In the genomic region with DNA sequence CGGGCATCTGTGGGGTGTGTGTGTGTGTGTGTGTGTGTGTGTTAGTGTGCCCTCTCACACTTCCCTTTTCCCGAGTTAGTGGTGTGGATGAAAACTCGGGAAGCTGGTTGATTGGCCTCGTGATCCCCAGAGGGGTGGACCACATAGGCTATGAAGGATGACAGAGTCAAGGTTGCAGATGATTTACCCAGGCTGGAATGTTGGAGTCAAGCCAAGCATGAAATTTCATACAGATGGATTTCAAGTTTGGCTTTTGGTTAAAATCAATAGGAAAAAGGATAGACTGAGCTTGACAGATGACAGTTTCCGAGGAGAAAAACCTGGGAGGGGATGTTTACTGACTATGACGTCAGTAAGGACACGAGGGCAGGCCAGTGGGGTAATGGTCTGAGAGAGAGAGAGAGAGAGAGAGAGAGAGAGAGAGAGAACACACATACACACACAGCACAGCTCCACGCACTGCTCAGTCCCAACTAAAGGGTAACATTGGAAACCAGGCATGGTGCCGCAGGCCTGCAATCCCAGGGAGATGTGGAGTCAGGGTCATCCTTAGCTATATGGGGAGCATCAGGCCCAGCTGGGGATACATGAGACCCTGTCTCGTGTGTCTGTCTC, we compare ENCODE assay signal across 12 mouse cellular contexts. TPM values are rescaled to one million over a fixed set of nuclear protein-coding genes. Genes with fewer than 3 reads are reported as not detected.
DNase-seq lines count a peak whose midpoint lies in the region; ATAC-seq and TF ChIP-seq lines count a peak whose summit lies in the region.
"Had no signal": no experiment of that assay in that cellular context is flagged by ENCODE, and none has a peak within 500 bp of the region (broad histone marks: within the 10 kb centered on the region; RNA-seq: fewer than 3 reads in every experiment).

No protein-coding gene starts in this region.

- peak overlapping the region; percentile 43 for H3K27ac ChIP-seq in liver, adult 2 months (replicated peaks; ENCODE audit: insufficient read depth, low read depth, low read length)
- peak overlapping the region; percentile 67 for H3K27ac ChIP-seq in limb, embryonic 13.5 days
- H3K27ac ChIP-seq: hindbrain, embryonic 15.5 days had no signal

- intact Hi-C loops in heart, postnatal 25 days (cut with DNase I): no loop called here

- peaks cover 23% of the 10 kb centered on the region for H3K79me2 ChIP-seq in liver, adult 2 months (ENCODE audit: control insufficient read depth, insufficient read depth, low read length)

- TF ChIP-seq POLR2A in liver, adult 2 months (IDR thresholded peaks at IDR 0.05; ENCODE audit: extremely low read depth, insufficient read depth, low read length): no peak

- whole genome bisulfite sequencing in liver, adult 2 months: 22% methylated on average over 9 of the region's 10 CpGs
- WGBS in limb, embryonic 13.5 days: 47% methylated on average over 10 of the region's 10 CpGs

- peaks cover 3% of the 10 kb centered on the region; the same call in 1 of the 2 replicates for H3K36me3 ChIP-seq in liver, adult 2 months (ENCODE audit: control insufficient read depth, insufficient read depth, low read length)
- H3K36me3 ChIP-seq in limb, embryonic 13.5 days: peaks cover 11% of the 10 kb centered on the region
- H3K36me3 ChIP-seq: hindbrain, embryonic 15.5 days had no signal

- DNase-seq in cerebellum, adult 9-11 months: peak; percentile 53
- DNase-seq in cerebellum, adult 8-10 months: no peak
- peak; percentile 91 for DNase-seq in liver, adult 2 months (ENCODE audit: extremely low read depth, low read depth, low spot score)
- no peak for DNase-seq in liver
- DNase-seq in adrenal gland, postnatal 36 days: peak; percentile 46 to 64
- DNase-seq in heart, postnatal 25 days (ENCODE audit: low spot score): no peak
- no peak for DNase-seq in right cerebral cortex, postnatal 4 days
- DNase-seq: thymus, adult 18-20 months had no signal

- H3K4me1 ChIP-seq in liver, adult 2 months (ENCODE audit: control insufficient read depth, insufficient read depth, low read length): peaks cover 33% of the 10 kb centered on the region
- peaks cover 19% of the 10 kb centered on the region for H3K4me1 ChIP-seq in limb, embryonic 13.5 days

- no peak overlapping the region for H3K4me2 ChIP-seq in limb, embryonic 13.5 days (replicated peaks)
- H3K4me2 ChIP-seq: hindbrain, embryonic 15.5 days; midbrain, embryonic 11.5 days had no signal

- H3K9ac ChIP-seq in liver, adult 2 months (ENCODE audit: low read depth, low read length): no peak overlapping the region
- H3K9ac ChIP-seq in limb, embryonic 13.5 days: no peak overlapping the region
- H3K9ac ChIP-seq: hindbrain, embryonic 15.5 days had no signal

- H3K27me3 ChIP-seq in liver, adult 2 months (ENCODE audit: control insufficient read depth, insufficient read depth, low read length): no peaks in the 10 kb centered on the region
- H3K27me3 ChIP-seq in limb, embryonic 13.5 days: no peaks in the 10 kb centered on the region
- H3K27me3 ChIP-seq: CH12.LX; hindbrain, embryonic 15.5 days had no signal

- H3K9me3 ChIP-seq in limb, embryonic 13.5 days: no peaks in the 10 kb centered on the region
- H3K9me3 ChIP-seq: hindbrain, embryonic 15.5 days had no signal

- no peak overlapping the region for H3K4me3 ChIP-seq in liver, adult 2 months (ENCODE audit: insufficient read depth, low read depth, low read length)
- H3K4me3 ChIP-seq in limb, embryonic 13.5 days: no peak overlapping the region
- H3K4me3 ChIP-seq: hindbrain, embryonic 15.5 days had no signal

- ATAC-seq in limb, embryonic 13.5 days (ENCODE audit: low FRiP score, low read depth): no peak; the same call in 1 of the 2 replicates

- no peak for TF ChIP-seq CTCF in liver, adult 2 months (IDR thresholded peaks at IDR 0.05; ENCODE audit: low read depth, low read length)

RNA-seq across cellular contexts. Expression of a gene that starts 12.4 kb away (rescaled TPM):
- total RNA-seq in liver, adult 2 months (2014; rRNA removed): 25.6 and 42.6 TPM in 2 replicates
- polyA plus RNA-seq in liver, adult 2 months (2012; rRNA removed): 65.5 and 66.9 TPM in 2 replicates
- 100 to 1,000 TPM in 1 of 2 experiments, 10 to 100 TPM in 1; 64.3 to 124 TPM for total RNA-seq in adrenal gland, postnatal 36 days (2021)
- polyA plus RNA-seq in limb, embryonic 13.5 days (2015; fragmentation: Nextera tagmentation; extraction: Ambion mirVana): 20.0 and 21.2 TPM in 2 replicates
- total RNA-seq in heart, postnatal 25 days (2021): 1 to 10 TPM; 5.3 to 5.8 TPM

RNA-seq across cellular contexts. Expression of a gene that starts 19.4 kb away (rescaled TPM):
- 969 and 1,006 TPM in 2 replicates for total RNA-seq in liver, adult 2 months (2014; rRNA removed)
- polyA plus RNA-seq in liver, adult 2 months (2012; rRNA removed): 245 and 258 TPM in 2 replicates
- 1,000 to 10,000 TPM; 1,120 to 1,187 TPM for total RNA-seq in adrenal gland, postnatal 36 days (2021)
- 966 and 986 TPM in 2 replicates for polyA plus RNA-seq in limb, embryonic 13.5 days (2015; fragmentation: Nextera tagmentation; extraction: Ambion mirVana)
- total RNA-seq in heart, postnatal 25 days (2021): 100 to 1,000 TPM; 532 to 566 TPM

RNA-seq across cellular contexts. Expression of a gene that starts 39.5 kb away (rescaled TPM):
- total RNA-seq in liver, adult 2 months (2014; rRNA removed): not detected in 2 replicates
- polyA plus RNA-seq in liver, adult 2 months (2012; rRNA removed): 0.13 TPM in 1 of 2 replicates, not detected in the other
- under 1 TPM; 0.23 to 0.36 TPM for total RNA-seq in adrenal gland, postnatal 36 days (2021)
- polyA plus RNA-seq in limb, embryonic 13.5 days (2015; fragmentation: Nextera tagmentation; extraction: Ambion mirVana): 0.83 and 0.95 TPM in 2 replicates
- under 1 TPM; 0.13 to 0.25 TPM for total RNA-seq in heart, postnatal 25 days (2021)

Comparison
In these comparisons a context has a peak if more than half of its experiments do, and no peak if none do; other contexts are left out.
1. DNase-seq: peak in cerebellum, adult 9-11 months (single experiment), liver, adult 2 months (single experiment) and adrenal gland, postnatal 36 days (2 of 2); none in cerebellum, adult 8-10 months (single experiment), liver (single experiment), heart, postnatal 25 days (single experiment) and right cerebral cortex, postnatal 4 days (single experiment).